Mouse (Mus musculus) kidney, adult 9 months (tissue): ENCODE results near the gene Uckl1.

Source experiments
- DNase-seq: peaks from one replicate; pipeline ENCODE4 v3.0.0; 2022

The Uckl1 gene

GRCm38 (mm10) chr2:181589011-181589731, 4.5 kb upstream of the Uckl1 start:
- no peak for DNase-seq

- no peak for DNase-seq
Measured at GRCm38 (mm10) chr2:181588229-181588780, 3.6 kb upstream of the Uckl1 start.

- no peak for DNase-seq
Measured at GRCm38 (mm10) chr2:181587796-181588195, 3.1 kb upstream of the Uckl1 start.

- DNase-seq, result no peak
Measured at GRCm38 (mm10) chr2:181586124-181586523, 1.4 kb upstream of the Uckl1 start.

- DNase-seq, result no peak
Measured at GRCm38 (mm10) chr2:181585506-181585905, 814 bp upstream of the Uckl1 start.

- DNase-seq, result no peak
Measured at GRCm38 (mm10) chr2:181583460-181584257, 1.0 kb downstream of the Uckl1 start.

- DNase-seq, result no peak
Measured at GRCm38 (mm10) chr2:181582939-181583338, 1.8 kb downstream of the Uckl1 start.

- no peak for DNase-seq
Measured at GRCm38 (mm10) chr2:181582358-181582757, 2.3 kb downstream of the Uckl1 start.

- DNase-seq, result peak; percentile 90
Measured at GRCm38 (mm10) chr2:181581402-181582120, 3.1 kb downstream of the Uckl1 start.

GRCm38 (mm10) chr2:181581016-181581401, 3.7 kb downstream of the Uckl1 start:
- peak; percentile 90 for DNase-seq

GRCm38 (mm10) chr2:181580131-181580772, 4.4 kb downstream of the Uckl1 start:
- no peak for DNase-seq

- no peak for DNase-seq
Measured at GRCm38 (mm10) chr2:181579681-181580080, 5.0 kb downstream of the Uckl1 start.

GRCm38 (mm10) chr2:181578790-181579618, 5.7 kb downstream of the Uckl1 start:
- DNase-seq, result no peak

GRCm38 (mm10) chr2:181577981-181578581, 6.6 kb downstream of the Uckl1 start:
- no peak for DNase-seq

- DNase-seq, result no peak
Measured at GRCm38 (mm10) chr2:181577126-181577525, 7.6 kb downstream of the Uckl1 start.

GRCm38 (mm10) chr2:181576613-181577012, 8.1 kb downstream of the Uckl1 start:
- no peak for DNase-seq

GRCm38 (mm10) chr2:181574921-181575545, 9.7 kb downstream of the Uckl1 start:
- no peak for DNase-seq

- DNase-seq, result no peak
Measured at GRCm38 (mm10) chr2:181573961-181574360, 10.7 kb downstream of the Uckl1 start.

- no peak for DNase-seq
Measured at GRCm38 (mm10) chr2:181572921-181573920, 11.5 kb downstream of the Uckl1 start.
